Mouse (Mus musculus) adipocyte (in vitro differentiated cells): ENCODE results near the gene Gm20772.
"Not testable (repeated sequence)": the region's sequence is repeated elsewhere in the genome, so short reads cannot be mapped to it uniquely, and the experiment has no call there.

Source experiments
- DNase-seq: peaks from one replicate; pipeline ENCODE4 v3.0.0-alpha.2; 2016; ENCODE audit warnings: low spot score

The Gm20772 gene

GRCm38 (mm10) chrY:17874441-17874840 is at the start of gene Gm20772, which contains the start of gene Gm20831:
Gm20772 (plus strand) TSS chrY:17874741.
Gm20831 (plus strand) TSS chrY:17874741.
- DNase-seq: not testable (repeated sequence)

DNA sequence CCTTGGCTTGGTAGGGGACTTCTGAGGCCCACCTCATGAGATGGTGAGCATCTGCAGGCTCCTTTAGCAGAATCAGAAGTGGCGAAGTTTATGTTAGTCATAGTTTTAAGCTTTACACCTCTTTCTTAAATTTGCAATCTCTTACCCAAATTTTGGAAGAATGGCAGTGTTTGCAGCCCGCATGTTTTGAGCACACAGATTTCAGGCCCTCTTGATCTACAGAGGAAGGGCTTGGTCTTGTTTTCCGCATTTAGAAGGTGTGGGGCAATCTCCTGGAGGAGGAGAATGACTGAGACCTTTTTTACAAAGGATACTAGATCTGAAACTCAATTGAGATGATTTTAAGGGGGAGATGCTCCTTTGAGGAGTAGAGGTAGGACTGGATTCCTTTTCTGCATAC is 28.4 kb upstream of the Gm20772 start, which contains the start of gene Gm21904:
TSS of gene Gm21904 (minus strand) at position 101 of the 400 bp plus-strand sequence.
- DNase-seq: not testable (repeated sequence)
